Mouse (Mus musculus): ENCODE measurements at regions not wholly inside any gene's neighbourhood (a gene's known extent, or its start where the extent isn't known, plus 50 kb on each side); places are given as distances from the start of the nearest gene placed in this dataset.

GRCm38 (mm10) chr2:78025651-78026435 is 79.7 kb upstream of the Cwc22 start:
- no peak for TF ChIP-seq CTCF (IDR thresholded peaks at IDR 0.05 in 2 of 3, conservative IDR thresholded peaks at IDR 0.05 in 1 of 3; ENCODE audit: control insufficient read depth in 1 of 3, insufficient read depth in 1 of 3, low read depth in 2 of 3, low read length in 3 of 3, poor library complexity in 1 of 3, severe bottlenecking in 1 of 3)
- no peak for TF ChIP-seq POLR2A (IDR thresholded peaks at IDR 0.05; ENCODE audit: control insufficient read depth in 1 of 2, insufficient read depth in 1 of 2, low read depth in 1 of 2, low read length in 2 of 2, poor library complexity in 1 of 2)
